Mouse (Mus musculus) monocyte, adult 5-6 weeks (primary cell): ENCODE data around the gene Ciao2a. TPM values are rescaled to one million over a fixed set of nuclear protein-coding genes. Genes with fewer than 3 reads are reported as not detected.
A peak's percentile ranks its signal among the peaks of the same experiment; 100 is the strongest.

Experiments
- ATAC-seq: fragments of 153-309, 156-312 bp; replicated peaks from 2 replicates; pipeline ENCODE4 v1.8.0; 2017; ENCODE audit warnings: mild to moderate bottlenecking; ENCODE audit not compliant: low TSS enrichment, insufficient number of reproducible peaks, severe bottlenecking, poor library complexity, low FRiP score
- total RNA-seq: library from RNA; stranded (forward); fragments of 200-1000, 200-491, 200-594 nt; gene quantifications from 3 replicates; pipeline ENCODE4 v1.2.3, GENCODE M21; 2017

Ciao2a gene
- total RNA-seq, 1 experiment from 2014 or later, result 213 TPM

GRCm38 (mm10) chr9:66114341-66114740 is 12.1 kb upstream of the Ciao2a start:
- peak; percentile 97 for ATAC-seq

GRCm38 (mm10) chr9:66116890-66117289 is 9.5 kb upstream of the Ciao2a start:
- ATAC-seq, result no peak

GRCm38 (mm10) chr9:66119498-66119897 is 6.9 kb upstream of the Ciao2a start:
- ATAC-seq, result no peak

GRCm38 (mm10) chr9:66120106-66120505 is 6.3 kb upstream of the Ciao2a start:
- no peak for ATAC-seq

- ATAC-seq, result no peak
Measured at GRCm38 (mm10) chr9:66120945-66121344, 5.5 kb upstream of the Ciao2a start.

GRCm38 (mm10) chr9:66121421-66121820 is 5.0 kb upstream of the Ciao2a start:
- no peak for ATAC-seq

GRCm38 (mm10) chr9:66123648-66124047 is 2.8 kb upstream of the Ciao2a start:
- no peak for ATAC-seq

GRCm38 (mm10) chr9:66124111-66124531 is 2.3 kb upstream of the Ciao2a start:
- no peak for ATAC-seq

- ATAC-seq, result peak; percentile 90
Measured at GRCm38 (mm10) chr9:66124681-66125542, 1.5 kb upstream of the Ciao2a start.

GRCm38 (mm10) chr9:66125543-66126455 is 612 bp upstream of the Ciao2a start:
- ATAC-seq, result no peak

- no peak for ATAC-seq
Measured at GRCm38 (mm10) chr9:66127193-66127546, 759 bp downstream of the Ciao2a start.

- ATAC-seq, result no peak
Measured at GRCm38 (mm10) chr9:66127884-66128283, 1.5 kb downstream of the Ciao2a start.

GRCm38 (mm10) chr9:66131466-66131865 is 5.1 kb downstream of the Ciao2a start:
- ATAC-seq, result peak; percentile 75

GRCm38 (mm10) chr9:66135967-66136366 is 9.6 kb downstream of the Ciao2a start:
- peak; percentile 55; the same call in 1 of the 2 replicates for ATAC-seq

- no peak for ATAC-seq
Measured at GRCm38 (mm10) chr9:66138193-66138592, 11.8 kb downstream of the Ciao2a start.

- no peak for ATAC-seq
Measured at GRCm38 (mm10) chr9:66142265-66142664, 15.9 kb downstream of the Ciao2a start.

GRCm38 (mm10) chr9:66144248-66144647 is 17.8 kb downstream of the Ciao2a start:
- ATAC-seq, result peak; percentile 70; the same call in 1 of the 2 replicates

- ATAC-seq, result no peak
Measured at GRCm38 (mm10) chr9:66146141-66146540, 19.7 kb downstream of the Ciao2a start.

GRCm38 (mm10) chr9:66152011-66152410 is 25.6 kb downstream of the Ciao2a start:
- ATAC-seq, result no peak
